Mouse (Mus musculus) right cerebral cortex, postnatal 10 days (tissue): ENCODE measurements at regions not wholly inside any gene's neighbourhood (a gene's known extent, or its start where the extent isn't known, plus 50 kb on each side); places are given as distances from the start of the nearest gene placed in this dataset.

ENCODE experiments used
- DNase-seq, 2 experiments: peaks; one replicate each; pipeline ENCODE4 v3.0.0; 2021; ENCODE audit warnings: low spot score in 2 of 2

DNA sequence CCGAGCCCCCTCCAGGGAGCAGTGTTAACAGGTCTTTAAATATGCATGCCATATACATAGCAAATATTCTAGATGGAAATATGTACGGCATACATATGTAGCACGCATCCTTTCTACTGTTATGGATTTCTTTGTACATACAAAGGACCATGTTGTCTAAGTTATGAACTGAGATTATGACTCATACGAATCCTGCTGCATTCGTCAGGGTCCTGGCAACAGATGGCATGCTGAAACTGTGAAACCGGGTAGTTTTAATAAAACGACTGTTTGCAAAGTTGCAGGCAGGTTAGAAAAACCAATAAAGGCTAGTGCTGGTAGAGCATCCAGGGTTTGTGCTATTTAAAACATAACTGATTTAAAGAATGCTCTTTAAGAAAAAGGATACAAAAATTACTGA, 88.8 kb upstream of the Tlk1 start:
- DNase-seq, result peak in 1 of 2 experiments; percentile 32

DNA sequence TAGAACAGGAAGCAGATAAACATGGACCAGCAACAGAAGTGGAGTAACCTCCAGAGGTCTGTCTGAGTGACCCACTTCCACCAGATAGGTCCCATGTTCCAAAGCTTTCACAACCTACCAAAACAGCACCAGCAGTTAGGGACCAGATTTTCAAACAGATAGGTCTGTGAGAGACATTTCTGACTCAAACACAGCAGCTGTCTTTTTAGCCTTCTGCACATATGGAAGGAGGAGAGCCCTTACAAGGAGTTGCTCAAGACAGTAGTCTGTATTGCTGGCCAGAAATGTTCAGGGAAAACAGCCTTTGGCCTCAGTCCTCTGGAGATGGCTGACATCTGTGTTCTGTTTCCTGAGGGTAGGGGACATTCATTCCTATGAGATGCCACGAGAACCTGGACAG, 83.9 kb upstream of the Tlk1 start:
- no peak for DNase-seq

- no peak for DNase-seq
Measured at GRCm38 (mm10) chr2:70908579-70908978, 83.1 kb upstream of the Tlk1 start.

DNA sequence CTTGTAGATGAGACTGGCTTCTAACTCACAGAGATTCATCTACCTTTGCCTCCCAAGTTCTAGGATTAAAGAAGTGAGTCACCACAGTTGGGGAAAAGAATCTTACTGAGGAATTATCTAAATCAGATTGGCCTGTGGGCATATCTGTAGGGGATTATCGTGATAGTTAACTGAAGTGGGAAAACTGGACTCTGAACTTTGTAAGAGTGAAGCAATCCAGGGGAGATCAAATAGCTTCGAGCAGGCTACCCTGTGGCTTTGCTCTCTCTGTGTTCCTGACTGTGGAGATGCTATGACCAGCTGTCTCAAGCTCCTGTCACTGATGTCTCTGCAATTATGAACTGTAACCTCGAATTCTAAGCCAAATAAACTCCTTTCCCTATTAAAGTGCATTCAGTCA, 80.7 kb upstream of the Tlk1 start:
- no peak for DNase-seq

- no peak for DNase-seq
Measured at GRCm38 (mm10) chr2:70904429-70904828, 78.9 kb upstream of the Tlk1 start.

- DNase-seq, result no peak
Measured at GRCm38 (mm10) chr2:70902196-70902595, 76.7 kb upstream of the Tlk1 start.

DNA sequence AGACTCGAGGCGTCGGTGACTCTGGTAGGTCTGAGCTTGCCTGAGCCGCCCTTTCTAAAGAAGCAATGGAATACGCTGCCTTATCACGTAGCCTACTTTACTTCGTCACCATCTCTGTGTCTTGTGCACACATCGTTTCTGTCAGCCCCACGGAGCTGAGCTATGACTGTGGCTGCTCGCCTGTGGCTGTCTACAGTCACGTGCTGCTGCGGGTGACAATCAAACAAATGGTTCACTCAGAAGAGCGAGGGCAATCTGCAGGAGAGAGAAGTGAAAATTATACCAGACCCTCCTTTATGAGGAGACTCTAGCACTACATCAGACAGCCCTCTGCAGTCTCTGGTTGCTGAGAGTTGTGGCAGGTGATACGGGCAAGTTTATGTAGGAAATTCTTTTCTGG, 76.0 kb upstream of the Tlk1 start:
- DNase-seq, result peak; percentile 67 to 75

GRCm38 (mm10) chr2:70899056-70899455, 73.5 kb upstream of the Tlk1 start:
- DNase-seq, result peak in 1 of 2 experiments; percentile 20

DNA sequence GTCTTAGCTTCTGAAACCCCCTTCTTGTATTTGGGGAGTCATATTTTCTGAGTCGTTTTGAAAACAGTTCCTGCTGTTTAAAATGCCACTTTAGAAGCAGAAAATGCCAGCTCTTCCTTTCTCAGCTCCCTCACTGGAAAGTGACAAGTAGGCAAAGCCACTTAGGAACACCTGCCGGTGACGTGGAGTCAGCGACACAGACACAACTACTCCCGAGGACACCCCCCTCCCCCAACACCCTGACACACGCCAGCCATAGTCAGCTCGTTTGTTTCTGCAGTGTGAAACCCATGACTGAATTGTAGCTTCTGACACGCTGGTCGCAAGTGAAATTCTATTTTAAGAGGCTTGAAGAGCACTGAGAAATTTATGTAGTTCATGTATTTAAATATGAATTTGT, 72.9 kb upstream of the Tlk1 start:
- DNase-seq, result peak; percentile 65 to 74

DNA sequence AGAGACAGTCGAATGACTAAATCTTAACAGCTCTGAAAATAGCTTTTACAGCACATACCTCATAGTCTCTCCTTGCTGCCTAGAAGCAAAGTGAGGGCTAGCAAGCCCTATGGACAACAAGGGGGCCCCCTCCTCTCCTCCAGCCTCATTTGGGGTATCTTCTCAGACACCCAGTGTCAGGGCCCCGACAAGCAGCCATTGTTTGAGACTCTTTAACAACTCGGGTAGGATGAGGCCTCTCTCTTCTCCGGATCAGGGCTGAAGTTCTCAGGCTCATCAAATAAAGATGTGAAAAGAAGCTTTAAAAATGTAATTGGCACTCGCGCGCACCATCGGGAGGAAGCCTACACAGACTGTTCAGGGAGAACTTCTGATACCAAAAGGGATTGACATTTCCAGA, 71.8 kb upstream of the Tlk1 start:
- DNase-seq, result peak; percentile 45 to 52

- peak in 1 of 2 experiments; percentile 22 for DNase-seq
Measured at GRCm38 (mm10) chr2:70889522-70890100, 64.1 kb upstream of the Tlk1 start.

DNA sequence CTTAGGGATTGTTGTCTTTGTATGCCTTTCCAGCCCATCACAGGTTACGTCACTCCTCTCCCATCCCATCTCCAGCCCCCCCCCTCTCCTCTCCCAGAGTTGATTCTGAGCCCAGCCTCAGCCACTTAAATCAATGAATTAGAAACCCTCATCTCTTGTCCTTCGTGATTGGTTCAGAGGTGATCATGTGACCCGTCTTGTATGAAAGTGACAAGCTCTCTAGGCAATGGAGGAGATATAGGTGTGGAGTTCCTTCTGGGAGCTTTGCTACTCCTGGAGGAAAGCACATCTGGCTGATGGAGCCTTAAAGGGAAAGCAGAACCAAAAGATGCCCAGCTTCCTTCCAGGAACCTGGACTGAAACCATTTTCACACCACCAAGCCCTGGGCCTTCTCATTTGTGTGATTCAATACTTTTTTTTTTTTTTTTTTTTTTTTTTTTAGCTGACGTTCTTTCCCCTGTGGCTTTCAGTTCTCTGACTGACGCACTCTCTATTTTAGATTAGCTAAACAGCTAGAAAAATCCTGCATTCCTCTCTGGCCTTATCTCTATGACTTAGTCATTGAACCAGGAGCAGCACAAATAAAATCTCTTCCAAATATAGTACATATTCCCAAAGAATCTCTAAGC, 63.4 kb upstream of the Tlk1 start:
- peak in 1 of 2 experiments; percentile 7 for DNase-seq

- peak; percentile 48 to 57 for DNase-seq
Measured at GRCm38 (mm10) chr2:70886831-70887230, 61.3 kb upstream of the Tlk1 start.

- DNase-seq, result no peak
Measured at GRCm38 (mm10) chr2:70885674-70886073, 60.1 kb upstream of the Tlk1 start.

DNA sequence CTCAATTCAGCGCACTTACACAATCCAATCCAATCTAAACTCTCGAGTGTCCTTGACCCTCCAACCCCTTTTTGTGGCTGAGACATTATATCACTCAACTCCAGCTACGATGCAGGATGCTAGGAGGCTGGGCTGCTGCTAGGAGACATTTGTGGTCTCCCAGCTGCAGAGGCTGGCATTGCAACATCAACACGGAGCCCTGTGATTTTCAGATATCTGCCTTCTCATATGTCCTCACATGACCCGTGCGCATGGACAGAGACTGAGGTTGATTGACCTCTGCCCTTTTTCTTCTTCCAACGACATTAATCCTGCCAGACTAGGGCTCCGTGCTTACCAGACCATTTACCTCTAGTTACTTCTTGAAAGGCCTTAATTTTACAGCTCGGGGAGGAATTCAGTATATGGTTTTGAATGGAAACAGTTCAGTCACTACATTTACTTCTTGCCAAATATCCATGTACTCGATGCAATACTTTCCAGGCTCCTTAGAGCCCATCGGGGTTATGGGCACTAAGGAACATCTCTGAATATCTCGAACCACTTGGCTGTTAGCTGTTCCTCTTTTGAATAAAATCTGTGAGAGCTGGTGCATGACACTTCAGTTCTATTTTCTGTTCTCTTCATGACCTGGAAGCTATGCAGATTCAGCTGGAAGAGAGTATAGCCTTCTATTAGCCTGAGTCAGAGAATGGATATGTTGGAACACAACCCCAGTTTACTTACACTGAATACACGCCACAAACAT, 52.0 kb upstream of the Tlk1 start:
- no peak for DNase-seq

- no peak for DNase-seq
Measured at GRCm38 (mm10) chr2:70876251-70876650, 50.7 kb upstream of the Tlk1 start.
